Mouse (Mus musculus): ENCODE results near the gene Olfr551.

DNA sequence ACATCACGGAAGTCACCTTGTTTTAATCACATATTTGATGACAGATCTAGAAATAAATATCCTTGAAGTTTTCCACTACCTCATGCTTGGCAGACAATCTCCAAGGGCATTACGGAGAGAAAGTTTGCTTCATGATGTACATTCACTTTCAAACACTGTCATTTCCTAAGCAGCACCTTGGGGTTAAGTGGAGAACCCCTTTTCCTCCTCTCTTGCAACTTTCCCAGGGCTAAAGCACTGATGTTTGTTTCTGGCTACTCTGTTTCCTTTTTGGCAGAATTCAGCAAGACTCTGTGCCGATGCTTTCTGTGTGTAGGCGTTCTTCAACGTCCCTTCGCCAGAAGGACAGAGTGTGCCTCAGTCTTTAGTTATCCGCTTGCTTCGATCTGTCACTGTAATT, 20.5 kb downstream of the Olfr551 start, which contains the start of gene Olfr550:
- TF ChIP-seq EP300 (IDR thresholded peaks at IDR 0.05; ENCODE audit: insufficient read depth, low read depth, low read length) (no peak), CTCF (IDR thresholded peaks at IDR 0.05; ENCODE audit: low read depth, low read length) (no peak)

Measured in ES-Bruce4 (cell line).